Mouse (Mus musculus): ENCODE data around the gene H2-M10.4.

The H2-M10.4 gene

DNA sequence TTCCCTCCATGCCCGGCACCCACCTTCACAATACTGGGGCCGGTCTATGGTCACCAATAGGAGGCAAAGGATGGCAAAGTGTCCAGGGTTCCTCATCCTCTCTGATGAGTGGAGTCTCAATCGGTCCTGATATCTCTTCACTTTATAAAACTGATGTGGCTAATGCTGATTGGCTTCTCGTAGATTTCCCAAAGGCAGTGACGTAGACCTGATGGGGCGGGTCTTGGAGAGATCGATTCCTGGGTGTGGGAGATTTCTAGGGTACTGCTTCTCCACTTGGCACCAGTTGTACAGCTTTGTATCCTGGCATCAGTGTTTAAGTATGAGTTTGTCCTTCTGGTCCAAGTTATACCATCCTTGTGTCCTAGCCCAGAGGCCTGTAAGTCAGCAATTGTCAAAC, at the start of gene H2-M10.4:
TSS of gene H2-M10.4 (minus strand) at position 101 of the 400 bp plus-strand sequence.
- TF ChIP-seq GATA4 (IDR thresholded peaks at IDR 0.05; ENCODE audit: insufficient replicate concordance, low read length) = no peak

DNA sequence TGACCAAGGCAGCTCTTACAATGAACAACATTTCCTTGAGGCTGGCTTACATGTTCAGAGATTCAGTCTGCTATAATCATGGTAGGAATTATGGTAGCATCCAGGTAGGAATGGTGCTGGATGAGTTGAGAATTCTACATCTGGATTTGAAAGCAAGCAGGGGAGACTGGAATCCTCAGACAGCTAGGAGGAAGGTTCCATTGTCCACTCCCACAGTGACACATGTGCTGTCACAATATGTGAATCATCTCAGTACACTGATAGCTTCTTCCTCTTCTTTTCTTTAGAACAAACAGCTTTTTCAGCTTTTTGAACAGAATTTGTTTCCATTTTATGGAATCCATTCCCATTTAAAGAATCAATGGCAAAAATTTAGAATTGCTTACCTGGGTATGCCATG, 41.8 kb upstream of the H2-M10.4 start:
- TF ChIP-seq GATA4 (IDR thresholded peaks at IDR 0.05; ENCODE audit: insufficient replicate concordance, low read length) = no peak

DNA sequence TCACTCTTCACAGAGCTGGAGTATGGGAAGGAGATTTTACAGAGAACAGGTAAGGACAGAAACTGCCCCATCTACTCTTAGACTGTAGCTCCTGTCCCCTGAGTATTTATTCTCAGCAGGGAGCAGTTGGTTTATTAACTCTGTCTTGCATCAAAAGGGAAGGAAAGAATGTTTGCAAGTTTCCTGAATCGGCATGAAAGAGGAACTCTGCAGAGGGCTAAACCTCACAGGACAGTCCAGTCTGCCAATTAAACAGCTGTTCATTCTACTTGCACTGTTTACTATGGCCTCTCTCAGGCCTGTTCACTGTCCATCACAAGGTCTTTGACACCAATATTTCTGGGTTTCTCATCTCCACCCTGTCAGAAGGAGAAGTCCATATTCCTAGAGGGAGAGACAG, 38.3 kb upstream of the H2-M10.4 start:
- no peak for TF ChIP-seq GATA4 (IDR thresholded peaks at IDR 0.05; ENCODE audit: insufficient replicate concordance, low read length)

DNA sequence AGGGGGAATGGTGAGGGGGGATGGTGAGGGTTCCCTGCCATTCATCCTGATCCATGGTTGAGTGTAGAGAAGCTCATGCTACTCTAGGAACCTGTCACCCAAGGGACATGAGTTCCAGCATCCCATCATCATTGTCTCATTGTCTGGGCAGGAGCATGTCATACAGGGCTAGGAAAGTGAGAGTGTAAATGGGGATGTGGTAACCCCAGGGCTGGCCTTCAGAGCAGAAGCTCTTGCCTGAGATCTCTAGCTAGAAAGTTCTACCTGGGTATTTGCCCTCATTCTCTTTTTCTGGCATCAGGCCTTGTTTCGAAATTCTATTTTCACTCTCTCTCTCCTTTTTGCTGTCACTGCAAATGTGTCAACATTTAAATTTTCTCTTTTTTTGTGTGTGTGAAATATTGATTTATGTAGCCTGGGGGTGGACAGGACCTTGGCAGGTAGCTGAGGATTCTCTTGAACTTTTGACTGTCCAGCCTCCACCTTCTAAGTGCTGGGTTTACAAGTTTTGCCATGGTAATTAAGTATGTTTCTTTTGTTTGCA, 24.6 kb upstream of the H2-M10.4 start:
- no peak for TF ChIP-seq GATA4 (IDR thresholded peaks at IDR 0.05; ENCODE audit: insufficient replicate concordance, low read length)

DNA sequence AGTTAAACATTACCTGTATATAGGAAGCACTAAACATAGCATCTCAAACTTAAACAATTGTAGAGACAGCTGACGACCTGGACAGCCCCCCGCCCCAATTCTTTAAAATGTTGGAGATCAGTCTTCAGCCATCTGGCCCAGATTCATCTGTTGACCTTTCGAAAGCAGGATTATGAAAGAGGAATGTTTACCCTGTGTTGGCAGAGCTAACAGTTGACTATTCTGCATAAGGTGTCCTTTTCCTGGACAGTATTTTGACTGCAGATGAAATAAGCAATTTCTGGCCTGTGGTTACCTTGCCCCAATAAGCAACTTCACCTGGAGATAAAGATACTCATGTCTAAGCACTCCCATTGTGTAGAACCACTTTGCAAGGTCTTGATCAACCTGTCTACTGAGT, 21.7 kb upstream of the H2-M10.4 start:
- no peak for TF ChIP-seq GATA4 (IDR thresholded peaks at IDR 0.05; ENCODE audit: insufficient replicate concordance, low read length)

DNA sequence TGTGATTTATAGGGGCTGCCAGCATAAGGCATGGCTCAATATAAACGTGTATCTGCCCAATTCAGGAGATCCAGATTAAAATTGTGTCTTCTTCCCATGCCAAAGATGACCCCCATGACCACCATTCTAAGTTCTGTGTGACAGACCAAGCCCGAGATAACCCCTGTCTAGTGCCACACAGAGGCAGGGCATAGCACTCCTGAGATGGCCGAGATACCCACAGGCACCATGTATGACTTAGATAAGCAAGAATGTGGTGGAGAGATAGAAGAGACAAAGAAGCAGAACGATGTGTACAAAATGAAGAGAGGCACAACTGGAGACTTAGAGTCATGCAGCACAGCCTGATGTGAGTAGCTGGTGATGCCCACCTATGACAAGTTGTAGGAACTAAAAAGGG, 5.9 kb downstream of the H2-M10.4 start:
- TF ChIP-seq GATA4 (IDR thresholded peaks at IDR 0.05; ENCODE audit: insufficient replicate concordance, low read length) = no peak

DNA sequence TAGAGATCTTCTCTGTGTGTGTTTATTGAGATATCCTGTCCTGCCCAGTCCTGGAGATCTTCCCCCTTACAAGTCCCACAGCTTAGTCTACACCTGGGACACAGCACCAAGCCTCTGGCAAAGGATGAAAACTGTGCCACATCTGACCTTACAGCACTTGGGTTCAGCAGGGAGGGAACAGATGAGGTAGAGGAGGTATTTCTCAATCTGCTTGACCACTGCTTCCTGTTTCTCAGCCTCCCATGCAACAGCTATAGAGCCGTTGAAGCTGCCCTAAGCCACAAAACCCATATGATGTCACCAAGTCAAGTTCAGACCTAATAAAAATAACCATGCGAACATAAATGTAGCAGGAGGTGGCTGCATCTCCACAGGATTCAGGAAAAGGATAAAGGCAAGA, 30.7 kb downstream of the H2-M10.4 start:
- TF ChIP-seq GATA4 (IDR thresholded peaks at IDR 0.05; ENCODE audit: insufficient replicate concordance, low read length) = no peak

DNA sequence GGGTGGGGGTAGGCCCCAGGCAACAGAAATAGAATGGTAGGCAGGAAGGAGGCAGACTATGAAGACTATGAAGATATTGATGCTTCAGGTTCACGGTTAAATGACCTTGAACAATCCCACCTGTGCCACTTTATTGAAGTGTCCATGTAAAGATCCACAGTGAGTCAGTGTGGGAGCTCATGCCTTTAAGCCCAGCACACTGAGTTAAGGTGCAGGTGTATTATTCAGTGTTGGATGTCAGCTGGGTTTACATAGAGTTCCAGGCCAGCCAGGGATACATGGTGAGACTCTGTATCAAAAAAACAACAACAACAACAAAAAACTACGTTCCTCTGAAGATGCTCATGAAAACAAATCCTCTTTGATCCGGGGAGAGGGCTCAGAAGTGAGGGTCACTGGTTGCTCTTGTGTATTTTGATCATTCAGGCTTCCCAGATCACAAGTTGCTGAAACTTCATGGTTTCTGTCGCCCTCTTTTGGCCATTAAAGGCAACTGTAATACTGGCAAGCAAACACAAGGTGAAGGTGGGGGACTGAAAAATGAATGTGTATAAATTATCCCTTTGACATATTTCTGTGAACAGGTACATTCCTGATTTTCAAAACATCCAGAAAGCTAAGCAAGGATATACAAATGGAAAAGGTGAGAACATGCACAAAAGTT, 43.9 kb downstream of the H2-M10.4 start:
- no peak for TF ChIP-seq GATA4 (IDR thresholded peaks at IDR 0.05; ENCODE audit: insufficient replicate concordance, low read length)

DNA sequence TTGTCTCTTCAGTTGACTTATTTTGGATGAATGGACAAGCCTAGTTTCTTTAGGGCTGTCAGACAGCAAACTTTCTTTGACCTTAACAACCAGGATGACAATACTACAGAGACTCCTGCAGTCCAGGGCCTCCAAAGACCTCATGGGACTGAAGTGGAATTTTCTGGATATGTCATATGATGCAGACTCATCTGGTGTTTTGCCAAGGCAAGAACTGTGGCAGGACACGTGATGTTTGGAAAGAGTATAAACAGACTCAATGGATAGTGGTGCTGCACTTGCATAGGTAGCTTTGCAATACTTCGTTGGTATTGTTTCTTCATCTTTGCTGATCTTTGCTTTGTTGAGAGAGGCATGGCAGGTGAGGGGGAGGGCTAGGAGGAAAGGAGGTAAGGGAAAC, 44.7 kb downstream of the H2-M10.4 start:
- no peak for TF ChIP-seq GATA4 (IDR thresholded peaks at IDR 0.05; ENCODE audit: insufficient replicate concordance, low read length)

DNA sequence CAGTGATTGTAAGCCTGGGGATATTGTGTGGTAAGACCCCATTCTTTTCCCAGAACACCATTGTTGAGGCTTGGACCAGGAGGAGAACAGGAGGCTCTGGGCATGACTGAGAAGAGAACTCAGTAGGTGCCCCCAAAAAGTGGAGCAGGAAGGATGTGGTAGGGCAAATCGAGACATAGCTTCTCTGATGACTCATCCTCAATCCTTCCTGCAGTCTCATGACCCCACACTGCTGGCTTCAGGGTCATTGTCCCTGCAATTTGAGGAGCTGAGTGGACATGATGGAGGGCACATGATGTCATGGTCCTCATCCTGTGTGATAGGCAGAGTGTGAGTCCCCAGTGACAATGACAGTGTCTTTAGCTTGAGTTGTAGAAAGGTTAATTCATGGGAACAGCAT, 46.7 kb downstream of the H2-M10.4 start:
- no peak for TF ChIP-seq GATA4 (IDR thresholded peaks at IDR 0.05; ENCODE audit: insufficient replicate concordance, low read length)

DNA sequence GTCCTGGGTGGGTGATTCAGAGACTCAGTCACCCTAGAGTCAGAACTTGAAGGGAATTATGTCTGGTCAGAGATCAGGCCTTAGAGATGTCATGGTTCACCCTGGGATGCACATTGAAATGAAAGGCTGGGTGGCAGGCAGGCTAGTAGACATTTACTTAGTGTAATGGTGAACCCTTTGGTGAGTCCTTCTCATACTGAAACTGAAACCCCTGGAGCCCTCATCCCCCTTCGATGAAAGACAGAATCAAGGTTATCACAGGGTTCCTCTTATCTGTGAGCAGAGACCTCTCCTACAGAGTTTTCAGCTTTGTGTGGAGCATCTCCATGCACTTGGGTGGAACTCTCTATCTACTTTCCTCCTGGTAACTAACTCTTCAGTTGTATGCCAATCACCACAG, 47.8 kb downstream of the H2-M10.4 start:
- TF ChIP-seq GATA4 (IDR thresholded peaks at IDR 0.05; ENCODE audit: insufficient replicate concordance, low read length) = no peak

Measured in liver, adult (tissue).